In the genomic region with DNA sequence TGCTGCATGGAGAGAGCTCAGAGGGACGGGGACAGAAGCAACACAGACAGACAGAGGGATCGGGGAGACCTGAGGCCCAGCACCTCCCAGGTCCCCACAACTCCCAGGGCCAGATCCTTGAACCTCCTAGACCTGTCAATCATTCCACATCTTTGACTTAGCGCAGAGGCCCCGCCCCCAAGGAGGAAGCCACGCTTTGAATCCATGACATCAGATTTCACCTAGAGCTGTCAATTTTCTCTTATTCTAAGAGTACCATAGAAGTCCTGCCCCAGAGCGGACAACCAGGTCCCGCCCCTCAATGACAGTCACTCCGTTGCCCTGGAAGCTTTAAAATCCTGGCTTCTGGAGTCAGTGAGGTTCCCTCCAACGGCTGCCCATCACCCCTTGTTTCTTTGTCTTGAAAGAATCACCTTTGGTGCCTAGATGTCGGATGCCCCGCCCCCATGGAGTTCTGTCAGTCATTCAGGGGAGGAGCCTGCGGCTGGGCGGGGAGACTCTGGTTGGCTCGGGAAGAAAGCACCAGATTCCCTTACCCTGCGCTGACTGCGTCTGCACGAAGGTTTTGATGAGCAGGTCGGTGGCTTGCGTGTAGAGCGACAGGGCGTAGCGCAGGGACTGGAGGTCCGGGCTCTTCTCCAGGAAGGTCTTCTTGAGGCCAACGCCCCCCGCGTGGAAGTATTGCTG, we compare ENCODE assay signal across 9 mouse cellular contexts. TPM values are rescaled to one million over a fixed set of nuclear protein-coding genes. Genes with fewer than 3 reads are reported as not detected.
DNase-seq lines count a peak whose midpoint lies in the region; ATAC-seq and TF ChIP-seq lines count a peak whose summit lies in the region.
"Had no signal": no experiment of that assay in that cellular context is flagged by ENCODE, and none has a peak within 500 bp of the region (broad histone marks: within the 10 kb centered on the region; RNA-seq: fewer than 3 reads in every experiment).

No protein-coding gene starts in this region.

- H3K36me3 ChIP-seq in heart, adult 2 months (ENCODE audit: control insufficient read depth, insufficient read depth, low read length): no peaks in the 10 kb centered on the region
- H3K36me3 ChIP-seq in kidney, adult 2 months (ENCODE audit: control insufficient read depth, insufficient read depth, low read length): no peaks in the 10 kb centered on the region
- no peaks in the 10 kb centered on the region for H3K36me3 ChIP-seq in lung, embryonic 16.5 days (ENCODE audit: control insufficient read depth, insufficient read depth, low read length)

- no peaks in the 10 kb centered on the region for H3K79me2 ChIP-seq in heart, adult 2 months (replicated peaks; ENCODE audit: control insufficient read depth, insufficient read depth, low read length)

- WGBS in heart, adult 2 months: 5% methylated on average over 26 of the region's 26 CpGs
- WGBS in kidney, adult 2 months: 6% methylated on average over 26 of the region's 26 CpGs
- WGBS in lung, embryonic 16.5 days: 5% methylated on average over 26 of the region's 26 CpGs

- peak overlapping the region; percentile 52 for H3K4me3 ChIP-seq in bone marrow macrophage, adult 2 months (ENCODE audit: insufficient read depth, low read length)
- H3K4me3 ChIP-seq in heart, adult 2 months: 0 out of 2 replicates have a peak overlapping the region, but pooled peaks have one; percentile 12
- H3K4me3 ChIP-seq in kidney, adult 2 months (ENCODE audit: insufficient read depth, low read depth, low read length): no peak overlapping the region
- peak overlapping the region; percentile 11; the same call in 1 of the 2 replicates for H3K4me3 ChIP-seq in lung, embryonic 16.5 days (ENCODE audit: low read length)

- H3K9me3 ChIP-seq in lung, embryonic 16.5 days (ENCODE audit: control insufficient read depth, low read length): no peaks in the 10 kb centered on the region; the same call in 1 of the 2 replicates

- H3K4me2 ChIP-seq in lung, embryonic 16.5 days (ENCODE audit: low read depth, low read length): peak overlapping the region; percentile 42

- peaks cover 31% of the 10 kb centered on the region for H3K4me1 ChIP-seq in bone marrow macrophage, adult 2 months (ENCODE audit: control insufficient read depth, insufficient read depth, low read length)
- no peaks in the 10 kb centered on the region for H3K4me1 ChIP-seq in heart, adult 2 months (ENCODE audit: control insufficient read depth, insufficient read depth, low read length)
- H3K4me1 ChIP-seq in kidney, adult 2 months (ENCODE audit: control insufficient read depth, insufficient read depth, low read length): no peaks in the 10 kb centered on the region
- H3K4me1 ChIP-seq in lung, embryonic 16.5 days (replicated peaks; ENCODE audit: control insufficient read depth, insufficient read depth, low read length): peaks cover 7% of the 10 kb centered on the region; the same call in 1 of the 2 replicates

- ATAC-seq in lung, embryonic 16.5 days (ENCODE audit: low read depth): peak; percentile 42
- ATAC-seq: Patski had no signal

- intact Hi-C loops in gastrocnemius, postnatal 36 days (cut with DNase I): loop anchor here (2.0 to 5.0 kb wide), 2 partner anchors 37 to 75 kb away; a partner anchor contains a TSS
- intact Hi-C loops in heart, adult 2 months (cut with DNase I): loop anchor here (1.0 kb wide), 1 partner anchor 73 kb away; no protein-coding TSS in a partner anchor

- H3K9ac ChIP-seq in heart, adult 2 months (ENCODE audit: low read depth, low read length): no peak overlapping the region
- no peak overlapping the region for H3K9ac ChIP-seq in lung, embryonic 16.5 days (ENCODE audit: low read length)

- DNase-seq in gastrocnemius, adult 8-10 months (ENCODE audit: low spot score in 2 of 2): peak; percentile 27 to 35
- no peak for DNase-seq in gastrocnemius, postnatal 36 days
- peak; percentile 52 to 69 for DNase-seq in heart, adult 2 months
- DNase-seq in kidney, adult 2 months: peak; percentile 68
- DNase-seq in retina, postnatal 1 day: peak; percentile 81
- no peak for DNase-seq in left cerebral cortex, adult 11 months (ENCODE audit: low spot score)

- no peak for TF ChIP-seq POLR2A in bone marrow macrophage, adult 2 months (IDR thresholded peaks at IDR 0.05; ENCODE audit: borderline replicate concordance, low read depth, low read length)
- TF ChIP-seq POLR2A in heart, adult 2 months (IDR thresholded peaks at IDR 0.05; ENCODE audit: insufficient read depth, low read depth, low read length): no peak
- no peak for TF ChIP-seq POLR2A in kidney, adult 2 months (IDR thresholded peaks at IDR 0.05; ENCODE audit: low read depth, low read length)

- TF ChIP-seq CTCF in bone marrow macrophage, adult 2 months (IDR thresholded peaks at IDR 0.05; ENCODE audit: low read depth, low read length): no peak
- TF ChIP-seq CTCF in heart, adult 2 months (IDR thresholded peaks at IDR 0.05): no peak
- no peak for TF ChIP-seq CTCF in kidney, adult 2 months (conservative IDR thresholded peaks at IDR 0.05; ENCODE audit: insufficient read depth, insufficient read length, low read depth, low read length)

- H3K27me3 ChIP-seq in heart, adult 2 months (ENCODE audit: control insufficient read depth, insufficient read depth, low read length): 0 out of 2 replicates have a peak, but pooled peaks cover 2% of the 10 kb centered on the region
- no peaks in the 10 kb centered on the region for H3K27me3 ChIP-seq in kidney, adult 2 months (replicated peaks; ENCODE audit: control insufficient read depth, insufficient read depth, low read length)
- peaks cover 8% of the 10 kb centered on the region; the same call in 1 of the 2 replicates for H3K27me3 ChIP-seq in lung, embryonic 16.5 days (ENCODE audit: control insufficient read depth, insufficient read depth, low read depth, low read length)
- H3K27me3 ChIP-seq: Patski had no signal

- no peak for TF ChIP-seq EP300 in heart, adult 2 months (IDR thresholded peaks at IDR 0.05; ENCODE audit: insufficient read depth, low read depth, low read length)

- H3K27ac ChIP-seq in bone marrow macrophage, adult 2 months (ENCODE audit: insufficient read depth, low read depth, low read length): no peak overlapping the region
- H3K27ac ChIP-seq in heart, adult 2 months: no peak overlapping the region
- H3K27ac ChIP-seq in kidney, adult 2 months (ENCODE audit: insufficient read depth, low read depth, low read length): no peak overlapping the region
- no peak overlapping the region for H3K27ac ChIP-seq in lung, embryonic 16.5 days (ENCODE audit: low read length)

RNA-seq across cellular contexts. Expression of a gene that starts 23.3 kb away (rescaled TPM):
- 10 to 100 TPM; 36.6 to 45.2 (median 38.1) TPM for total RNA-seq in gastrocnemius, adult 8-10 months (2022)
- total RNA-seq in gastrocnemius, postnatal 36 days (2021): 10 to 100 TPM; 33.0 to 35.6 TPM
- 111 and 113 TPM in 2 replicates for polyA plus RNA-seq in bone marrow macrophage, adult 2 months (2012; ENCODE audit: insufficient read depth, insufficient read length, missing spikeins)
- 10 to 100 TPM; 39.3 to 39.6 TPM for total RNA-seq in heart, adult 2 months (2021)
- 55.8 and 76.6 TPM in 2 replicates for polyA plus RNA-seq in heart, adult 2 months (2012; rRNA removed)
- polyA plus RNA-seq in kidney, adult 2 months (2012; rRNA removed): 62.2 and 70.4 TPM in 2 replicates
- 70.3 and 72.9 TPM in 2 replicates for polyA plus RNA-seq in lung, embryonic 16.5 days (2015; fragmentation: Nextera tagmentation; extraction: Ambion mirVana)

RNA-seq across cellular contexts. Expression of a gene that starts 36.7 kb away (rescaled TPM):
- total RNA-seq in gastrocnemius, adult 8-10 months (2022): under 1 TPM; 0.27 to 0.63 (median 0.40) TPM
- total RNA-seq in gastrocnemius, postnatal 36 days (2021): under 1 TPM; 0.71 to 0.76 TPM
- polyA plus RNA-seq in bone marrow macrophage, adult 2 months (2012; ENCODE audit: insufficient read depth, insufficient read length, missing spikeins): 2.5 and 2.7 TPM in 2 replicates
- total RNA-seq in heart, adult 2 months (2021): under 1 TPM; 0.78 to 0.82 TPM
- 1.7 and 2.4 TPM in 2 replicates for polyA plus RNA-seq in heart, adult 2 months (2012; rRNA removed)
- 1.2 and 2.4 TPM in 2 replicates for polyA plus RNA-seq in kidney, adult 2 months (2012; rRNA removed)
- polyA plus RNA-seq in lung, embryonic 16.5 days (2015; fragmentation: Nextera tagmentation; extraction: Ambion mirVana): 2.7 and 3.7 TPM in 2 replicates

RNA-seq across cellular contexts. Expression of a gene that starts 37.4 kb away (rescaled TPM):
- under 1 TPM in 3 of 4 experiments, not detected in 1; 0.10 to 0.21 (median 0.20) TPM for total RNA-seq in gastrocnemius, adult 8-10 months (2022)
- not detected for total RNA-seq in gastrocnemius, postnatal 36 days (2021)
- 1.0 and 1.3 TPM in 2 replicates for polyA plus RNA-seq in bone marrow macrophage, adult 2 months (2012; ENCODE audit: insufficient read depth, insufficient read length, missing spikeins)
- total RNA-seq in heart, adult 2 months (2021): under 1 TPM; 0.61 to 0.86 TPM
- 1.4 and 1.8 TPM in 2 replicates for polyA plus RNA-seq in heart, adult 2 months (2012; rRNA removed)
- polyA plus RNA-seq in kidney, adult 2 months (2012; rRNA removed): 1.3 and 2.1 TPM in 2 replicates
- 0.67 and 0.68 TPM in 2 replicates for polyA plus RNA-seq in lung, embryonic 16.5 days (2015; fragmentation: Nextera tagmentation; extraction: Ambion mirVana)

RNA-seq across cellular contexts. Expression of a gene that starts 42.0 kb away (rescaled TPM):
- total RNA-seq in gastrocnemius, adult 8-10 months (2022): 1 to 10 TPM; 1.4 to 2.0 (median 1.6) TPM
- total RNA-seq in gastrocnemius, postnatal 36 days (2021): 1 to 10 TPM; 1.8 TPM
- 15.6 and 15.7 TPM in 2 replicates for polyA plus RNA-seq in bone marrow macrophage, adult 2 months (2012; ENCODE audit: insufficient read depth, insufficient read length, missing spikeins)
- 1 to 10 TPM; 8.1 to 8.6 TPM for total RNA-seq in heart, adult 2 months (2021)
- 23.3 and 24.0 TPM in 2 replicates for polyA plus RNA-seq in heart, adult 2 months (2012; rRNA removed)
- 15.1 and 16.5 TPM in 2 replicates for polyA plus RNA-seq in kidney, adult 2 months (2012; rRNA removed)
- polyA plus RNA-seq in lung, embryonic 16.5 days (2015; fragmentation: Nextera tagmentation; extraction: Ambion mirVana): 8.9 and 9.1 TPM in 2 replicates

RNA-seq across cellular contexts. Expression of a gene that starts 42.1 kb away (rescaled TPM):
- total RNA-seq in gastrocnemius, adult 8-10 months (2022): 10 to 100 TPM; 19.3 to 22.8 (median 21.2) TPM
- total RNA-seq in gastrocnemius, postnatal 36 days (2021): 10 to 100 TPM; 25.6 to 26.1 TPM
- polyA plus RNA-seq in bone marrow macrophage, adult 2 months (2012; ENCODE audit: insufficient read depth, insufficient read length, missing spikeins): 83.5 and 88.9 TPM in 2 replicates
- 10 to 100 TPM; 58.6 to 66.3 TPM for total RNA-seq in heart, adult 2 months (2021)
- 53.2 and 80.4 TPM in 2 replicates for polyA plus RNA-seq in heart, adult 2 months (2012; rRNA removed)
- 134 TPM in 2 replicates for polyA plus RNA-seq in kidney, adult 2 months (2012; rRNA removed)
- 202 and 218 TPM in 2 replicates for polyA plus RNA-seq in lung, embryonic 16.5 days (2015; fragmentation: Nextera tagmentation; extraction: Ambion mirVana)

Comparison
In these comparisons a context has a peak if more than half of its experiments do, and no peak if none do; other contexts are left out.
1. DNase-seq: peak in gastrocnemius, adult 8-10 months (2 of 2), heart, adult 2 months (2 of 2), kidney, adult 2 months (single experiment) and retina, postnatal 1 day (single experiment); none in gastrocnemius, postnatal 36 days (0 of 2) and left cerebral cortex, adult 11 months (single experiment).